Mouse (Mus musculus): ENCODE results near the gene Krt12.

DNA sequence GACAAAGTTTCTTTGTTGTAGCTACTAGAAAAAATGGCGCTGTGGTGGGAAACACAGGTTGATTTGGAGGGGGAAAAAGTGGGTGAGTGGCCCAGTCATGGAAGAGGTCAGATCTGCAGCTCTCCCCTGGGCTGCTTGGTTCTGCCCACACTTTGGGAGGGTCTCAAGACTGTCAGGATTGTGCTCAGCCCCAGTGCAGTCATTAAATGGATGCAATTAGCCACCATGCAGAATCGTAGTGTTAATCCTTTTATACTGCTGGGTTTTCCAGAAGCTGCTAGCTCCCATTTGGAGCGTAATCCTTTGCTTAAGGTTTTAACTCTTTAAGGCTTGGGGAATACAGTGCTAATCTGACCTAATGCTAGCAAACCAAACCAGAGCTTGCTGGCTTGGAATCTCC, 26.0 kb downstream of the Krt12 start:
- no peak for TF ChIP-seq CTCF (IDR thresholded peaks at IDR 0.05)
- TF ChIP-seq EP300 (IDR thresholded peaks at IDR 0.05) = no peak
